Mouse (Mus musculus) cerebellum, postnatal 14 days (tissue): ENCODE data around the gene Zar1l.

Experiments used
- DNase-seq, 2 experiments: peaks; one replicate each; pipeline ENCODE4 v3.0.0; 2021; ENCODE audit warnings: mixed read lengths in 2 of 2

Gene Zar1l

GRCm38 (mm10) chr5:150478612-150479011, 39.4 kb downstream of the Zar1l start:
- no peak for DNase-seq

GRCm38 (mm10) chr5:150477364-150477763, 40.6 kb downstream of the Zar1l start:
- DNase-seq: no peak

DNA sequence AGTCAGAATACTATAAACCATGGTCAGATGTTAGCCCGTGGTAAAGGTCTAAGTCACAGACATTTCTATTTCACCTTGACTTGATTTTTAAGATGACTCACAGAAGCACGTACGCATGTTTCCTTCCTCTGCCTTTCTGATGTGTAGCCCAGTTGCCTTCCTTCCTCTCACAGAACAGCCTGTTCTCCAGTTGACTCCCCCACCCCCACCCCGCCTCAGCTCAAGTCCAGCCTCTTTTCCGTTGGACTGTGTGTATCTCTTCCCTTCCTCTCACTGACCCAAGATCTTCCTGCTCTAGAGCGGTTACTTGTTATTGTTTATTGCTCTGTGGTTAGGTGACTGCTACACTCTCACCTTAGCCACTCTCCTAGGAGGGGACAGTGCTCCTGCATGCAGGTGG, 49.5 kb downstream of the Zar1l start:
- DNase-seq: no peak

GRCm38 (mm10) chr5:150466132-150466531, 51.8 kb downstream of the Zar1l start:
- peak; percentile 58 to 64 for DNase-seq

DNA sequence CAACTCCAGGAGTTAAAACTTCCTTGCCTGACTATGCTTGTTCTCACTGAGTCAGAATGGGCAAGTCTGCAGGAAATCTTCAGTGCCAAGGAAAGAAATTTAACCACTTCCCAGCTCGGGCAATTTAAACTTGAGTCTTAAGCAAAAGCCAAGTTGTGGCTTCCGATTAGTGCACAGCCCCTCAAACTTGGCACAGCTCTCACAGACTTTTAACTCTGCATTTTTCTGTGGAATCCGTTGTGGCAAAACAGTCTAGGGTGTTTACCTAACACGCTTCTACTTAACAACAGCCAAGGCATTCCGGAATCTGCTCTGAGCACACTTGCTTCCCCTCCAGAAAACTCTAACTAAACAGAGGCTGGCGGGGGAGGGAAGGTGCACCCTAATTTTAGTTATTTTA, 52.7 kb downstream of the Zar1l start:
- no peak for DNase-seq

DNA sequence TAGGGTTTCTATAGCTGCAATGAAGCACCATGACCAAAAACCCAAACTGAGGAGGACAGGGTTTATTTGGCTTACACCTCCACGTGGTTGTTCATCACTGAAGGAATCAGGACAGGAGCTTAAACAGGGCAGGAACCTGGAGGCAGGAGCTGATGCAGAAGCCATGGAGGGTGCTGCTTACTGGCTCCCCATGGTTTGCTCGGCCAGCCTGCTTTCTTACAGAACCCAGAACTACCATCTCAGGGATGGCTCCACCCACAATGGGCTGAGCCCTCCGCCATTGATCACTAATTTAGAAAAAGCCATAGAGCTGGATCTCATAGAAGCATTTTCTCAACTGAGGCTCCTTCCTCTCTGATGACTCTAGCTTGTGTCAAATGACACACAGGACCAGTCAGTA, 53.2 kb downstream of the Zar1l start:
- DNase-seq: no peak

GRCm38 (mm10) chr5:150459801-150460200, 58.2 kb downstream of the Zar1l start:
- DNase-seq: peak in 1 of 2 experiments; percentile 39

DNA sequence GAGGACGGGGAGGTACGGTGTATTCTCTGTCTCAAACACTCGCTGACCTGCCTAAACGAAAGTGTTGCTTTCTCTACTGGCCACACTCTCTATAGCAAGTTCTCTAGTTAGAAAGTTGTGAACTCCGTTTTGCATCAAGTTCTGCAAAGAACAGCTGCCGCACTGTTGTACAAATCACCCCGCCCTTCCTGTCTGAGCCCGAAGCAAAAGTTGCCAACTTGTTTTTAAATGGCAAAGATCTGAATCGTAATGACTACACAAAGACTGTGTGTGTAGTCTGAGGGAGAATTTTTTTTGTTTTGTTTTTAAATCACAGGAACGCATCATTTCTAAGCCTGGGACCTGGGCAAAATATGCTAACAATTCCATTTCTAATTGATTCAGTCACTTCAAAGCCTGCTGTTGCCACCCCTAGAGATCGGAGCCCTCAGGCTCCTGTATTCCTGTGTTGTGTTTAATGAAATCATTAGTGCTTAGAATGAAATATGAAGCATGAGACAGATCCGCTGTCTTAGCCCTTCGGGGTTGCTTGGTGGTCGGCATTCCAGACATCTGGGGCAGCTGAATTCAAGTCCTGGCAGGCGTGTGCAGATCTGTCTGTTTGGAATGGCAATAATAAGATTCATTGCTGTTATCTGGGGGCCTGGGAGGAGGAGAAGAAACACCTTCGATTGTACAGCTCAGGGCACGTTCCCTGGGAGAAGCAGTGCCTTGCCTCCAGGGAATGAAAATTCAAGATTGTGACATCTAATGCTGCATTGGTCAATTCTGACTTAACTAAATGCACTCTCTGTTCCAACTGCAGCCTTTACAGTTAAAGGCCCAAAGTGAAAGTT, 59.8 kb downstream of the Zar1l start:
- no peak for DNase-seq

DNA sequence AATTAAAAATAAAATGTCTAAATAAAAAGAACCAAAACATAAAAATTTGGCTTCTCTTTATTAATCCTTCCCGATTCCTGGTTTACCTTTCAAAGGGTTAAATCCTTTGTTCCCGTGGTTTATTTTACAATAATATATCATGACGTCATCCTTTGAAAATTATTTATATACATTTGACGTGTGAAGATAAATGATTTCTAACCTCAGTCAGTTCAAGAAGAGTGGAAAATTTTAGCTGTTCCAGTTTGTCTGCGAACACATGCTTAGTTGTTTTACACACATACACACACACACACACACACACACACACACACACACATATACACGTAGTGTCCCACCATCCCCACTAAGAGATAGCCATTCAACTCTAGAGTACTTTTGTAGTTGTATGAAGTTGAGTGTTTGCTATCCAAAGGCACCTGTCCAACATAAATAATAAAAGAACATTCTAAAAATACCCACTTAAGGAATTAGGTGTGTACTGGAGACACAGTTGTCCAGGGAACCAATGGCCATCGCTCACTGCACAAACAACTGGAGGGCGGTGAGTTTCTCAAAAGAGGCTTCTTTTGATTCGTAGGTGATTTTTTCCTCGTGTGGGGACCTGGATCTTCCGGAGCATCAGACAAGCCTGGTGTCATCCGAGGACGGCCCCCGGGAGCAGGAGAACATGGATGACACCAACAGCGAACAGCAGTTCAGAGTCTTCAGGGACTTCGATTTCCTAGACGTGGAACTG, 60.6 kb downstream of the Zar1l start:
- DNase-seq: no peak
